Mouse (Mus musculus): Measurements from ENCODE around the gene Psen2. TPM values are rescaled to one million over a fixed set of nuclear protein-coding genes. Genes with fewer than 3 reads are reported as not detected.

Psen2 gene
- polyA plus RNA-seq, 1 experiment from 2014 or later = 20.7 TPM

DNA sequence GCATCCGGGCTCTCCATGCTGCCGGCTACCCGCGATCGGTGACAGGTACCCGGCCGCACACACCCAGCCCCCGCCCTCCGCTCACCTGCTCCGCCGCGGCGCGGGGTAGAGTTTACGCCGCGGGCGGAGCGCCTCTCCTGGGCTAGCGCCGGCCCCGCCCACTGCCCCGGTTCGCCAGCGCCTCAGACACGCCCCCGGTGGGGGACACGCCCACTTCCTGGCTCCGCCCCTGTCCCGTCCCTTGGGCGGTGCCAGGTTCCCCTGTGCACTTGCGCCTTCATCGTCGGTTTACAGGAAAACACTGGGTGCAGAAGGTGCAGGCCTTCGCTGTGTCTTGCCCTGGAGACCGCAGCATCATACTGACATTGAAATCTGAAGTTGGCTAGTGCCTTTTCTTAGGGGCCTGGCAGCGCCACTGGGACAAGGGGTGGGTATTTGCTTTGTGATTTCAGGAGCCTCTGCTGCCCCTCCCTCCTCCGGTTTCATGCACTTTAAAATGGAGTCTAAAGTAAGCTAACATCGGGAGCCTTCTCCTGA is 7.0 kb downstream of the Psen2 start:
- peak overlapping the region; percentile 91 for H3K4me3 ChIP-seq (replicated peaks; ENCODE audit: low read length)
- ATAC-seq (ENCODE audit: insufficient read depth, low FRiP score) = peak; percentile 96
- no peaks in the 10 kb centered on the region for H3K36me3 ChIP-seq (ENCODE audit: control insufficient read depth, insufficient read depth, low read length)
- H3K4me1 ChIP-seq (ENCODE audit: control insufficient read depth, insufficient read depth, low read length) = peaks cover 12% of the 10 kb centered on the region; the same call in 1 of the 2 replicates
- H3K4me2 ChIP-seq (ENCODE audit: low read depth, low read length) = peak overlapping the region; percentile 96
- H3K27me3 ChIP-seq (ENCODE audit: control insufficient read depth, insufficient read depth, low read length) = no peaks in the 10 kb centered on the region
- H3K27ac ChIP-seq (ENCODE audit: low read length) = peak overlapping the region; percentile 80
- no peaks in the 10 kb centered on the region for H3K9me3 ChIP-seq (replicated peaks; ENCODE audit: control insufficient read depth, low read length)
- WGBS = under 1% methylated on average over 33 of the region's 39 CpGs
- peak overlapping the region; percentile 93 for H3K9ac ChIP-seq (ENCODE audit: low read length)

DNA sequence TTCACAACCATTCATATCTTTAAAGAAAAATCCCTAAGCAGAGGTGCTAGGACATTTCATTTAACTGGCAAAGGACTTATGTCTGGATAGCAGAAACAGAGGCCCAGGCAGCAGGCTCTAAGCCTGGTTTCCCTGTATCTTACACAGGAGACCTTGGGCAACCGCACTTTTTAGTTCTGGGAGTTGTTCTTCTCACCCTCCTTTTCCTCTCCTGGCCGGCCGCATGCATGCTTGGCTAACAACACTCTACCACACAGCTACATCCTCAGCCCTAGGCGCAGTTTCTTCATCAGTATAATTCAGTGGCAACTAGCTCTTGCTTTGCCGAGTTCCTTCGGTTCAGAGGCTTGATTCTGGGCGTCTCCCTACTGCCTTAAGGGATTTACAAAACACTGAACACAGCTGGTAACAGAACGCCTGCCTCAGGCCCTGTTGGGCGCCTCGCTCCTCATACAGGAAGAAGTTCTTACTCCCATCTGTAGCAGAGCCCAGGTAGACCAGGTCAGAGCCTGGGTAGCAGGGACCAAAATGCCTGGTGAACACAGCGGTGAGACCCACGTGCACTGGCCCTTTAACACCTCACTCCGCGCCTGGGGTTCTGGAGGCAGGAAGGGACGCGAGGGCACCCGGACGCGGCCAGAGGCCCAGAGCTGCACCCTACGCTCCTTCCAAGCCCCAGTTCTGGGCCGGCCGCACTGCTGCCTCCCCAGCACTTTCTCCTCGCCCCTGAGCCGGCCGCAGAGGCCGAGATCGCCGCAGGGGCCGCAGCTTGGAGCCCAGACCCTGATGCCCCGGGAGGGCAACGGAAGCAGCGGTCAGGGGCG is 7.7 kb downstream of the Psen2 start:
- Histone ChIP-seq H3K9me3 (replicated peaks; ENCODE audit: control insufficient read depth, low read length) (no peaks in the 10 kb centered on the region), H3K36me3 (ENCODE audit: control insufficient read depth, insufficient read depth, low read length) (no peaks in the 10 kb centered on the region), H3K4me3 (replicated peaks; ENCODE audit: low read length) (peak overlapping the region; percentile 91), H3K4me2 (ENCODE audit: low read depth, low read length) (peak overlapping the region; percentile 96), H3K9ac (ENCODE audit: low read length) (peak overlapping the region; percentile 93), H3K27me3 (ENCODE audit: control insufficient read depth, insufficient read depth, low read length) (no peaks in the 10 kb centered on the region), H3K4me1 (ENCODE audit: control insufficient read depth, insufficient read depth, low read length) (peaks cover 12% of the 10 kb centered on the region; the same call in 1 of the 2 replicates), H3K27ac (ENCODE audit: low read length) (peak overlapping the region; percentile 80)
- peak; percentile 60 for ATAC-seq (ENCODE audit: insufficient read depth, low FRiP score)
- 2% methylated on average over 33 of the region's 33 CpGs for WGBS

DNA sequence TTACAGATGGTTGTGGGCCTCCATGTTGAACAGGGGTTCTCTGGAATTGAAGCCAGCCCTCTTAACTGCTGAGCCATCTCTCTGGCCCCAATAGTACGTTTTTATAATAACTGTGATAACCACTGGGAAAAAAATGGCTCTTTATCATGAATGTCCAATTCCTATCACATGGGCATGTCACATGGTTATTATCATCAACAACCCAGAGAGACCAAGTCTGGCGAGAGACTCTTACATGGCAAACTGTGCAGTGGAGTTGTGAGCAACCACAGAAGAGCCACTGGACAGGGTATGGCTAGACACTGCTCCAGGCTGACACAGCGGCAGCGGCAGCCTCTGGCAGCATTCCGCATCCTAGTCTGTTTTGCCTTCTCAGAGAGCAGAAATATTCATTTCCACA is 8.9 kb downstream of the Psen2 start:
- 89% methylated on average over 5 of the region's 5 CpGs for WGBS
- no peaks in the 10 kb centered on the region for H3K27me3 ChIP-seq (ENCODE audit: control insufficient read depth, insufficient read depth, low read length)
- no peak overlapping the region for H3K9ac ChIP-seq (ENCODE audit: low read length)
- no peak overlapping the region for H3K4me3 ChIP-seq (replicated peaks; ENCODE audit: low read length)
- H3K36me3 ChIP-seq (ENCODE audit: control insufficient read depth, insufficient read depth, low read length) = no peaks in the 10 kb centered on the region
- H3K4me1 ChIP-seq (ENCODE audit: control insufficient read depth, insufficient read depth, low read length) = peaks cover 21% of the 10 kb centered on the region
- no peaks in the 10 kb centered on the region for H3K9me3 ChIP-seq (replicated peaks; ENCODE audit: control insufficient read depth, low read length)
- no peak overlapping the region for H3K4me2 ChIP-seq (ENCODE audit: low read depth, low read length)
- no peak overlapping the region for H3K27ac ChIP-seq (ENCODE audit: low read length)
- ATAC-seq (ENCODE audit: insufficient read depth, low FRiP score) = no peak

DNA sequence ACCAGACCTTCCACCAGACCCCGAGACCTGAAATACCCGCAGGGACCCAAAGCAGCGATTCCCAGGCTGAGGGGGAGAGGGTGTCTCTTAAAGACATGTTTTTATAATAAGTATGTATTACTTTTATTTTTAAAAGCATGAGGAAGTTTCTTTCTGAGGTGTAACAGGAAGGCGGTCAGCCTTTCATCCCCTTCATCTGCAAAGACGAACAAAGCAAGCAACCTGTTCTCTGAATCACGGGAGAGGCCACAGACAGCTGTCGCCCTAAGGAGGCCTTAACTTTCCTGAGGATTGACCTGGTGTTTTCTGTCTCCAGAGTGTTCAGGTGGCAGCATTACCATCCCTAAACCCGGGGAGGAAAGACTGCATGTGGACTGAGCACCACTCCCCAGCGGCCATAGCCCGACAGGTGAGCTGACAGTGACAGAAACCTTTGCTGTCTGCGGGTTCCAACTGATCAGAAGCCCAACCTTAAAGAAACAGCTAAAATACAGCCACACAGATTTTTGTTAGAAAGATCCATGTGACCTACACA is 10.5 kb downstream of the Psen2 start:
- Histone ChIP-seq H3K9ac (ENCODE audit: low read length) (no peak overlapping the region), H3K4me1 (ENCODE audit: control insufficient read depth, insufficient read depth, low read length) (peaks cover 21% of the 10 kb centered on the region), H3K27ac (ENCODE audit: low read length) (no peak overlapping the region), H3K4me3 (replicated peaks; ENCODE audit: low read length) (no peak overlapping the region), H3K4me2 (ENCODE audit: low read depth, low read length) (no peak overlapping the region), H3K36me3 (ENCODE audit: control insufficient read depth, insufficient read depth, low read length) (no peaks in the 10 kb centered on the region), H3K27me3 (ENCODE audit: control insufficient read depth, insufficient read depth, low read length) (no peaks in the 10 kb centered on the region), H3K9me3 (replicated peaks; ENCODE audit: control insufficient read depth, low read length) (no peaks in the 10 kb centered on the region)
- WGBS = 81% methylated on average over 11 of the region's 11 CpGs
- ATAC-seq (ENCODE audit: insufficient read depth, low FRiP score) = no peak

DNA sequence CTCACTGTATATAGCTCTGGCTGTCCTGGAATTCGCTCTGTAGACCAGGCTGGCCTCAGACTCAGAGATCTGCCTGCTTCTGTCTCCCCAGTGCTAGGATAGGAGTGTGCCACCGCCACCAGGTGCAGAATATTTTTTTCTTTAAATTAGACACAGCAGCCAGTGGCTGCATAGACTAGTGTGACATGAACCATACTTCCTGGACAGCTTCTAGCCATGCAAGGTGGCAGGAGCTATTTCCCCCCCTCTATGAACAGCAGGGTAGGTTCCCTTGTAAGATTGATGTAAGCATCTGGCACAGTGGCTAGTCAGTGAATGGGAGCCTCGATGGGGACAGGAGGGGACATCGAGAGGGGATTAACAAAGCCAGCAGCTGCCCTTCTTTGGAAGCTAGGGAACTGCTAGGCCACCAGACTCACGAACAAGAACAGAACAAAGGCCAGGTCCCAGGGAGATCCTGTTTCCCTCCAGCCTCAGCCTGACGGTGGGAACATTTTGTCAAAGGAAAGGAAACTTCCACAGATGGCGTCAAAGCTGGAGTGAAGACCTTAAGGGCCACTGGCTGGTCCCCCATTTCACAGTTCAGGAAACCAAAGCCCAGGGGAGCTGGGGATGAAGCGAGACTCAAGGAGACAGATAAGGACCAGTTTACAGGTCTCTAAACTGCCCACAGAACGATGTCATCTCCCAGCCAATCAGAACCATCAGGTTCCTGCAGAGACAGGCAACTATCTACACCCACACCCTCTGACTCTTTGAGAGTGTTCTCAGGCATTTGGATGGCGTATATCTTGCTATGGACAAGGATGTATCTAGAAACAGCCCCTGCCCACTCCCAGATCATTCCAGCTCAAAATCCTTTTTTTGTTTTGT is 11.8 kb downstream of the Psen2 start:
- H3K27ac ChIP-seq (ENCODE audit: low read length) = no peak overlapping the region
- H3K4me2 ChIP-seq (ENCODE audit: low read depth, low read length) = no peak overlapping the region
- ATAC-seq (ENCODE audit: insufficient read depth, low FRiP score) = no peak
- peaks cover 21% of the 10 kb centered on the region for H3K4me1 ChIP-seq (ENCODE audit: control insufficient read depth, insufficient read depth, low read length)
- no peaks in the 10 kb centered on the region for H3K27me3 ChIP-seq (ENCODE audit: control insufficient read depth, insufficient read depth, low read length)
- no peaks in the 10 kb centered on the region for H3K9me3 ChIP-seq (replicated peaks; ENCODE audit: control insufficient read depth, low read length)
- no peaks in the 10 kb centered on the region for H3K36me3 ChIP-seq (ENCODE audit: control insufficient read depth, insufficient read depth, low read length)
- H3K9ac ChIP-seq (ENCODE audit: low read length) = no peak overlapping the region
- 66% methylated on average over 10 of the region's 10 CpGs for WGBS
- H3K4me3 ChIP-seq (replicated peaks; ENCODE audit: low read length) = no peak overlapping the region

DNA sequence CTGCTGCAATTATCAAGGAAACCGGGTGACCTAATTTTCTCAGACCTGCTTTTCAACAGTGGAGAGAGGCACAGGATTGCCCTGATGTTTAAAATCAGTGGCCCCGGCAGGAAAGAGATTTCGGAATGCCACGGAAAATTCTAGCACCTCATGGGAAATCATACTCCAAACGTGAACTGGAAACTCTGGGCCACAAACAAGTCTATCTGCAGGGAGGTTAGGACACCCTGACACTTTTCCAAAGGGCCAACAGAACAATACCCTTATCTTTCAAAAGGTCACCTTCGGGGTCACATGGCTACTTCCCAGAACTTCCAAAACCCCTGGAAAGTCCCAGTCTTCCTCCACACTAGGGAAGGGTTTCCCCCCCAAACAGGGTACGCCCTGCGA is 12.8 kb downstream of the Psen2 start:
- Histone ChIP-seq H3K36me3 (ENCODE audit: control insufficient read depth, insufficient read depth, low read length) (no peaks in the 10 kb centered on the region), H3K4me3 (replicated peaks; ENCODE audit: low read length) (no peak overlapping the region), H3K4me2 (ENCODE audit: low read depth, low read length) (no peak overlapping the region; the same call in 1 of the 2 replicates), H3K4me1 (ENCODE audit: control insufficient read depth, insufficient read depth, low read length) (peaks cover 17% of the 10 kb centered on the region), H3K9me3 (replicated peaks; ENCODE audit: control insufficient read depth, low read length) (no peaks in the 10 kb centered on the region), H3K27me3 (ENCODE audit: control insufficient read depth, insufficient read depth, low read length) (no peaks in the 10 kb centered on the region), H3K9ac (ENCODE audit: low read length) (no peak overlapping the region; the same call in 1 of the 2 replicates), H3K27ac (ENCODE audit: low read length) (no peak overlapping the region)
- no peak for ATAC-seq (ENCODE audit: insufficient read depth, low FRiP score)
- 58% methylated on average over 8 of the region's 8 CpGs for WGBS

DNA sequence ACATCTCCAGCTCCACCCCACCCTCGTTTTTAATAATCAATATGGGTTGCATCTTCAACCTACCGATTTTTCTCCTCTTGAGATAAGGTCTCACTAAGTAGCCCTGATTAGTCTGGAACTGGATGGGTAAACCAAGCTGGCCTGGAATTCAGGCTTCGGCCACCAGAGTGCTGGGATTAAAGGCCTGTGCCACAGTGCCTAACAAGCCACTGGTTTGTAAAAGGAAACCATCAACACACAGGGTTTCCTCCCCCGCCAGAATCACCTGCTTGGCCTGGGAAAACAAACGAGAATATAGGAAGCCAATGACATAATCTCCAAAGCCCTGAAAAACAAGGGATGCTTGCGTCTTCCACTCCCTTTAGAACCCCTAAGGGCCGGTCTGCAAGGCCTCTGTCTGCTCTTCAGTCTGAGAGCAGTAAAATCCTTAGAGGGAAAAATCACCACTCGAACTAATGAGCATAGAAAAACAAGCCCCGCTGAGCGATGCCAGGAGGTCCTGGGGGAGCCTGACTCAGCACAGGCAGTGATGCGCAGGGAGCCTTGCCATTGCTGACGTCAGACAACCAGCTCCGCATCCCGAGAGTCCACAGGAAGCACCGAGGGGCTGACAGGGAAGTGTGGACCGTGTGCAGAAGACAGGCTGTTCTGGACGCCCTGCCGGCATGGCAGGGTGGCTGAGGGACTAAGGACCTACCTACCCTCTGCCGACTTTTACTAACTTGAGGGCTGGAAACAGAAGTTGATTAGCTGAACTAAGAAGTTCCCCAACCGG is 13.4 kb downstream of the Psen2 start:
- WGBS = 28% methylated on average over 20 of the region's 20 CpGs
- Histone ChIP-seq H3K4me2 (ENCODE audit: low read depth, low read length) (peak overlapping the region; percentile 22; the same call in 1 of the 2 replicates), H3K27me3 (ENCODE audit: control insufficient read depth, insufficient read depth, low read length) (no peaks in the 10 kb centered on the region), H3K4me1 (ENCODE audit: control insufficient read depth, insufficient read depth, low read length) (peaks cover 11% of the 10 kb centered on the region), H3K27ac (ENCODE audit: low read length) (no peak overlapping the region), H3K4me3 (replicated peaks; ENCODE audit: low read length) (no peak overlapping the region), H3K36me3 (ENCODE audit: control insufficient read depth, insufficient read depth, low read length) (no peaks in the 10 kb centered on the region), H3K9ac (ENCODE audit: low read length) (peak overlapping the region; percentile 37), H3K9me3 (replicated peaks; ENCODE audit: control insufficient read depth, low read length) (no peaks in the 10 kb centered on the region)
- peak; percentile 59; the same call in 1 of the 2 replicates for ATAC-seq (ENCODE audit: insufficient read depth, low FRiP score)

DNA sequence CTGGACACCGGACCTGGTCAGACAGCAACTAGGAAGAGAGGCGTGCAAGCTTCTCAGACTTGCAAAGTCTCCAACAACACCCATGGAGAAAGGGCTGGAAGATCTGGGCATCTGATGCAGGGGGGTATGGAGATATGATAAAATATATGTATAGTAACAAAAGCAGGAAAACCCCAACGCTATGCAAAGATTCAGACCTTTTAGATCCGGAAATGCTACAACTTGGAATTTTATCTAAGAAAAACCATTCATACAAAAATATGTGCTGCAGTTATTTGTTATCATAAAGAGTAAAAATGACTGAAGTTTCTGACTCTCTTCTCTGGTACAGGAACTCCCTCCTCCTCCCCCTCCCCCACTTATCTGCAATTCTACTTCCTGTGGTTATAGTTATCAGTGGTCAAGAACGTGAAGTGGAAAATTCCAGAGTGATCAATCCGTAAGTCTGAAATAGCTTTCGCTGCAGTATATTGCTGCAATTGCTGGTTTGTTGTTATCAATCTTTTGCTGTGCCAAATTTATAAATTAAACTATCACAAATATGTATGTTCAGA is 14.6 kb downstream of the Psen2 start:
- no peak for ATAC-seq (ENCODE audit: insufficient read depth, low FRiP score)
- WGBS = 77% methylated on average over 7 of the region's 7 CpGs
- H3K27me3 ChIP-seq (ENCODE audit: control insufficient read depth, insufficient read depth, low read length) = no peaks in the 10 kb centered on the region
- H3K4me1 ChIP-seq (ENCODE audit: control insufficient read depth, insufficient read depth, low read length) = peaks cover 9% of the 10 kb centered on the region
- H3K4me3 ChIP-seq (replicated peaks; ENCODE audit: low read length) = no peak overlapping the region
- H3K9ac ChIP-seq (ENCODE audit: low read length) = no peak overlapping the region
- no peak overlapping the region for H3K27ac ChIP-seq (ENCODE audit: low read length)
- no peaks in the 10 kb centered on the region for H3K9me3 ChIP-seq (replicated peaks; ENCODE audit: control insufficient read depth, low read length)
- H3K36me3 ChIP-seq (ENCODE audit: control insufficient read depth, insufficient read depth, low read length) = no peaks in the 10 kb centered on the region
- H3K4me2 ChIP-seq (ENCODE audit: low read depth, low read length) = no peak overlapping the region
